Mouse (Mus musculus): ENCODE measurements at regions not wholly inside any gene's neighbourhood (a gene's known extent, or its start where the extent isn't known, plus 50 kb on each side); places are given as distances from the start of the nearest gene placed in this dataset.

GRCm38 (mm10) chr12:110185399-110185798 lies 93.5 kb upstream of the Dio3 start:
- WGBS: 44% methylated on average over 8 of the region's 9 CpGs
- Histone ChIP-seq H3K4me3 (no peak overlapping the region), H3K79me2 (replicated peaks; ENCODE audit: control insufficient read depth, insufficient read depth, low read length) (no peaks in the 10 kb centered on the region), H3K4me1 (ENCODE audit: control insufficient read depth, insufficient read depth, low read length) (no peaks in the 10 kb centered on the region), H3K36me3 (ENCODE audit: control insufficient read depth, insufficient read depth, low read length) (no peaks in the 10 kb centered on the region), H3K27me3 (ENCODE audit: control insufficient read depth, insufficient read depth, low read length) (peaks cover 9% of the 10 kb centered on the region), H3K9ac (ENCODE audit: low read depth, low read length) (no peak overlapping the region), H3K27ac (no peak overlapping the region)
- intact Hi-C loops (cut with DNase I): no loop called here
- TF ChIP-seq POLR2A (IDR thresholded peaks at IDR 0.05; ENCODE audit: insufficient read depth, low read depth, low read length): no peak
- TF ChIP-seq EP300 (IDR thresholded peaks at IDR 0.05; ENCODE audit: insufficient read depth, low read depth, low read length): no peak
- no peak for TF ChIP-seq CTCF (IDR thresholded peaks at IDR 0.05)
- DNase-seq: no peak

GRCm38 (mm10) chr12:110186381-110186780 lies 92.5 kb upstream of the Dio3 start:
- Histone ChIP-seq H3K36me3 (ENCODE audit: control insufficient read depth, insufficient read depth, low read length) (no peaks in the 10 kb centered on the region), H3K79me2 (replicated peaks; ENCODE audit: control insufficient read depth, insufficient read depth, low read length) (no peaks in the 10 kb centered on the region), H3K27ac (no peak overlapping the region), H3K4me3 (no peak overlapping the region), H3K27me3 (ENCODE audit: control insufficient read depth, insufficient read depth, low read length) (peaks cover 9% of the 10 kb centered on the region), H3K4me1 (ENCODE audit: control insufficient read depth, insufficient read depth, low read length) (no peaks in the 10 kb centered on the region), H3K9ac (ENCODE audit: low read depth, low read length) (no peak overlapping the region)
- no peak for DNase-seq
- intact Hi-C loops (cut with DNase I): no loop called here
- no peak for TF ChIP-seq POLR2A (IDR thresholded peaks at IDR 0.05; ENCODE audit: insufficient read depth, low read depth, low read length)
- no peak for TF ChIP-seq CTCF (IDR thresholded peaks at IDR 0.05)
- no peak for TF ChIP-seq EP300 (IDR thresholded peaks at IDR 0.05; ENCODE audit: insufficient read depth, low read depth, low read length)
- 55% methylated on average over 3 of the region's 3 CpGs for WGBS

GRCm38 (mm10) chr12:110186911-110187245 lies 92.0 kb upstream of the Dio3 start:
- DNase-seq: no peak
- Histone ChIP-seq H3K36me3 (ENCODE audit: control insufficient read depth, insufficient read depth, low read length) (no peaks in the 10 kb centered on the region), H3K4me1 (ENCODE audit: control insufficient read depth, insufficient read depth, low read length) (no peaks in the 10 kb centered on the region), H3K27me3 (ENCODE audit: control insufficient read depth, insufficient read depth, low read length) (peaks cover 9% of the 10 kb centered on the region), H3K9ac (ENCODE audit: low read depth, low read length) (no peak overlapping the region), H3K79me2 (replicated peaks; ENCODE audit: control insufficient read depth, insufficient read depth, low read length) (no peaks in the 10 kb centered on the region), H3K4me3 (no peak overlapping the region), H3K27ac (no peak overlapping the region)
- 28% methylated on average over 10 of the region's 10 CpGs for WGBS
- no peak for TF ChIP-seq CTCF (IDR thresholded peaks at IDR 0.05)
- TF ChIP-seq EP300 (IDR thresholded peaks at IDR 0.05; ENCODE audit: insufficient read depth, low read depth, low read length): no peak
- no peak for TF ChIP-seq POLR2A (IDR thresholded peaks at IDR 0.05; ENCODE audit: insufficient read depth, low read depth, low read length)
- intact Hi-C loops (cut with DNase I): no loop called here

- peaks cover 9% of the 10 kb centered on the region for H3K27me3 ChIP-seq (ENCODE audit: control insufficient read depth, insufficient read depth, low read length)
Observed at GRCm38 (mm10) chr12:110187246-110188135, 91.4 kb upstream of the Dio3 start.

GRCm38 (mm10) chr12:110188136-110188631 lies 90.7 kb upstream of the Dio3 start:
- Histone ChIP-seq H3K79me2 (replicated peaks; ENCODE audit: control insufficient read depth, insufficient read depth, low read length) (no peaks in the 10 kb centered on the region), H3K4me3 (no peak overlapping the region), H3K4me1 (ENCODE audit: control insufficient read depth, insufficient read depth, low read length) (no peaks in the 10 kb centered on the region), H3K27me3 (ENCODE audit: control insufficient read depth, insufficient read depth, low read length) (peaks cover 9% of the 10 kb centered on the region), H3K36me3 (ENCODE audit: control insufficient read depth, insufficient read depth, low read length) (no peaks in the 10 kb centered on the region), H3K9ac (ENCODE audit: low read depth, low read length) (no peak overlapping the region), H3K27ac (no peak overlapping the region)
- WGBS: 2% methylated on average over 29 of the region's 29 CpGs
- TF ChIP-seq CTCF (IDR thresholded peaks at IDR 0.05) (no peak), POLR2A (IDR thresholded peaks at IDR 0.05; ENCODE audit: insufficient read depth, low read depth, low read length) (no peak), EP300 (IDR thresholded peaks at IDR 0.05; ENCODE audit: insufficient read depth, low read depth, low read length) (no peak)
- intact Hi-C loops (cut with DNase I): no loop called here
- no peak for DNase-seq

More at GRCm38 (mm10) chr12:110187246-110188135, 91.4 kb upstream of the Dio3 start:
- no peaks in the 10 kb centered on the region for H3K4me1 ChIP-seq (ENCODE audit: control insufficient read depth, insufficient read depth, low read length)
- TF ChIP-seq POLR2A (IDR thresholded peaks at IDR 0.05; ENCODE audit: insufficient read depth, low read depth, low read length): no peak
- TF ChIP-seq CTCF (IDR thresholded peaks at IDR 0.05): no peak
- TF ChIP-seq EP300 (IDR thresholded peaks at IDR 0.05; ENCODE audit: insufficient read depth, low read depth, low read length): no peak
- H3K27ac ChIP-seq: no peak overlapping the region
- no peak overlapping the region for H3K9ac ChIP-seq (ENCODE audit: low read depth, low read length)
- intact Hi-C loops (cut with DNase I): no loop called here
- H3K36me3 ChIP-seq (ENCODE audit: control insufficient read depth, insufficient read depth, low read length): no peaks in the 10 kb centered on the region
- no peak for DNase-seq
- 4% methylated on average over 49 of the region's 49 CpGs for WGBS
- H3K79me2 ChIP-seq (replicated peaks; ENCODE audit: control insufficient read depth, insufficient read depth, low read length): no peaks in the 10 kb centered on the region
- no peak overlapping the region for H3K4me3 ChIP-seq

GRCm38 (mm10) chr12:110188641-110189328 lies 90.1 kb upstream of the Dio3 start:
- TF ChIP-seq CTCF (IDR thresholded peaks at IDR 0.05): no peak
- TF ChIP-seq POLR2A (IDR thresholded peaks at IDR 0.05; ENCODE audit: insufficient read depth, low read depth, low read length): no peak
- TF ChIP-seq EP300 (IDR thresholded peaks at IDR 0.05; ENCODE audit: insufficient read depth, low read depth, low read length): no peak
- no peak overlapping the region for H3K9ac ChIP-seq (ENCODE audit: low read depth, low read length)
- no peak overlapping the region for H3K4me3 ChIP-seq
- 5% methylated on average over 39 of the region's 39 CpGs for WGBS
- no peaks in the 10 kb centered on the region for H3K4me1 ChIP-seq (ENCODE audit: control insufficient read depth, insufficient read depth, low read length)
- DNase-seq: no peak
- peaks cover 9% of the 10 kb centered on the region for H3K27me3 ChIP-seq (ENCODE audit: control insufficient read depth, insufficient read depth, low read length)
- intact Hi-C loops (cut with DNase I): no loop called here
- no peaks in the 10 kb centered on the region for H3K79me2 ChIP-seq (replicated peaks; ENCODE audit: control insufficient read depth, insufficient read depth, low read length)
- H3K27ac ChIP-seq: no peak overlapping the region
- no peaks in the 10 kb centered on the region for H3K36me3 ChIP-seq (ENCODE audit: control insufficient read depth, insufficient read depth, low read length)
